Mouse (Mus musculus) CD4-positive, CD25-positive, alpha-beta regulatory T cell, adult 4 months (primary cell): ENCODE measurements around the gene Ep400. TPM values are rescaled to one million over a fixed set of nuclear protein-coding genes. Genes with fewer than 3 reads are reported as not detected.
A peak's percentile ranks its signal among the peaks of the same experiment; 100 is the strongest.

Experiments
- ATAC-seq: one replicate; pipeline ENCODE4 v1.8.0; 2017
- polyA plus RNA-seq, 2 experiments: library from polyadenylated mRNA; unstranded; fragments of 100-300 nt; shearing (Covaris generic); gene quantifications; one replicate each; pipeline ENCODE4 v1.2.1; 2017

The Ep400 gene
- polyA plus RNA-seq, 2 experiments from 2014 or later = 64.5 to 99.0 TPM

GRCm38 (mm10) chr5:110664041-110664440 is 106.5 kb downstream of the Ep400 start:
- no peak for ATAC-seq

- ATAC-seq = no peak
Measured at GRCm38 (mm10) chr5:110659682-110660081, 110.8 kb downstream of the Ep400 start.

- peak; percentile 35 for ATAC-seq
Measured at GRCm38 (mm10) chr5:110653686-110654085, 116.8 kb downstream of the Ep400 start.

GRCm38 (mm10) chr5:110652719-110653648 is 117.5 kb downstream of the Ep400 start, which contains the start of the genes Noc4l and Ddx51:
Gene Noc4l (minus strand): TSS chr5:110653417.
Gene Ddx51 (plus strand): TSS chr5:110653451.
- peak; percentile 92 for ATAC-seq

GRCm38 (mm10) chr5:110646377-110646776 is 124.1 kb downstream of the Ep400 start:
- no peak for ATAC-seq

- peak; percentile 83 for ATAC-seq
Measured at GRCm38 (mm10) chr5:110639459-110639858, 131.1 kb downstream of the Ep400 start.

GRCm38 (mm10) chr5:110638306-110639074 is 132.0 kb downstream of the Ep400 start:
- ATAC-seq = no peak

GRCm38 (mm10) chr5:110635951-110636707 is 134.4 kb downstream of the Ep400 start:
- ATAC-seq = peak; percentile 88

- no peak for ATAC-seq
Measured at GRCm38 (mm10) chr5:110629525-110630120, 140.9 kb downstream of the Ep400 start.

- no peak for ATAC-seq
Measured at GRCm38 (mm10) chr5:110628156-110628555, 142.4 kb downstream of the Ep400 start.

GRCm38 (mm10) chr5:110627351-110627750 is 143.2 kb downstream of the Ep400 start:
- no peak for ATAC-seq

GRCm38 (mm10) chr5:110624319-110624718 is 146.2 kb downstream of the Ep400 start:
- no peak for ATAC-seq

GRCm38 (mm10) chr5:110619226-110619625 is 151.3 kb downstream of the Ep400 start:
- ATAC-seq = no peak

Other genes starting within 250 kb of the Ep400 start
- gene Galnt9, start 226.4 kb downstream of the Ep400 start, polyA plus RNA-seq = 1 to 10 TPM; 4.0 to 7.2 TPM
- 10 to 100 TPM; 32.5 to 62.9 TPM for gene Noc4l, start 117.3 kb downstream of the Ep400 start, polyA plus RNA-seq
- 1 to 10 TPM; 4.3 to 6.3 TPM for gene Ddx51, start 117.3 kb downstream of the Ep400 start, polyA plus RNA-seq
- 10 to 100 TPM; 20.6 to 24.6 TPM for gene Pus1, start 9.9 kb upstream of the Ep400 start, polyA plus RNA-seq
- gene Ulk1, start 39.4 kb upstream of the Ep400 start, polyA plus RNA-seq = 10 to 100 TPM; 10.4 to 15.7 TPM
- gene Hscb, start 69.1 kb upstream of the Ep400 start, polyA plus RNA-seq = 10 to 100 TPM; 42.4 to 43.5 TPM
- gene Chek2, start 69.3 kb upstream of the Ep400 start, polyA plus RNA-seq = 1 to 10 TPM; 4.1 to 4.4 TPM
- 1 to 10 TPM; 4.1 to 4.4 TPM for gene Ttc28, start 109.1 kb upstream of the Ep400 start, polyA plus RNA-seq